Mouse (Mus musculus) spleen, adult 2 months (tissue): ENCODE results near the gene Dpy19l1.

ENCODE experiments used
- CTCF ChIP-seq: fragments of 200-500 bp; IDR thresholded peaks from 2 replicates; pipeline ENCODE4 v1.5.1; 2011; ENCODE audit warnings: mild to moderate bottlenecking, inconsistent platforms; ENCODE audit not compliant: insufficient read depth, insufficient read length, insufficient replicate concordance; ENCODE audit errors: extremely low read depth
- POLR2A ChIP-seq: fragments of 200-500 bp; IDR thresholded peaks from 2 replicates; pipeline ENCODE4 v1.6.1; 2011; ENCODE audit warnings: low read depth, low read length, inconsistent platforms

GRCm38 (mm10) chr9:24503858-24504219 is 899 bp upstream of the Dpy19l1 start:
- TF ChIP-seq CTCF (no peak), POLR2A (no peak)
